Mouse (Mus musculus): ENCODE measurements around the gene Spo11. TPM values are rescaled to one million over a fixed set of nuclear protein-coding genes. Genes with fewer than 3 reads are reported as not detected.

Spo11 gene
- polyA plus RNA-seq, 1 experiment from 2014 or later: 1.8 TPM

GRCm38 (mm10) chr2:172966480-172966879, 11.0 kb upstream of the Spo11 start:
- Histone ChIP-seq H3K9me3 (ENCODE audit: control insufficient read depth, low read length) (no peaks in the 10 kb centered on the region), H3K4me2 (ENCODE audit: low read depth, low read length) (no peak overlapping the region), H3K27me3 (replicated peaks; ENCODE audit: control insufficient read depth, insufficient read depth, low read length) (no peaks in the 10 kb centered on the region), H3K36me3 (ENCODE audit: control insufficient read depth, insufficient read depth, low read length) (no peaks in the 10 kb centered on the region), H3K9ac (ENCODE audit: low read depth, low read length) (no peak overlapping the region), H3K4me1 (ENCODE audit: control insufficient read depth, insufficient read depth, low read length) (no peaks in the 10 kb centered on the region), H3K4me3 (ENCODE audit: low read depth, low read length) (no peak overlapping the region), H3K27ac (replicated peaks; ENCODE audit: low read depth, low read length) (no peak overlapping the region)
- DNase-seq (ENCODE audit: low spot score): no peak
- no peak for ATAC-seq (ENCODE audit: low read depth)
- 84% methylated on average over 5 of the region's 5 CpGs for WGBS

- no peak overlapping the region for H3K27ac ChIP-seq (replicated peaks; ENCODE audit: low read depth, low read length)
- H3K4me1 ChIP-seq (ENCODE audit: control insufficient read depth, insufficient read depth, low read length): peaks cover 15% of the 10 kb centered on the region
- no peaks in the 10 kb centered on the region for H3K27me3 ChIP-seq (replicated peaks; ENCODE audit: control insufficient read depth, insufficient read depth, low read length)
- H3K4me3 ChIP-seq (ENCODE audit: low read depth, low read length): no peak overlapping the region
- DNase-seq (ENCODE audit: low spot score): no peak
- 79% methylated on average over 2 of the region's 2 CpGs for WGBS
- no peaks in the 10 kb centered on the region for H3K9me3 ChIP-seq (ENCODE audit: control insufficient read depth, low read length)
- no peak overlapping the region for H3K4me2 ChIP-seq (ENCODE audit: low read depth, low read length)
- ATAC-seq (ENCODE audit: low read depth): no peak
- no peak overlapping the region for H3K9ac ChIP-seq (ENCODE audit: low read depth, low read length)
- no peaks in the 10 kb centered on the region for H3K36me3 ChIP-seq (ENCODE audit: control insufficient read depth, insufficient read depth, low read length)
Observed at GRCm38 (mm10) chr2:172971865-172972264, 5.6 kb upstream of the Spo11 start.

GRCm38 (mm10) chr2:172973806-172974565, 3.5 kb upstream of the Spo11 start:
- DNase-seq (ENCODE audit: low spot score): peak; percentile 42
- Histone ChIP-seq H3K4me3 (ENCODE audit: low read depth, low read length) (no peak overlapping the region), H3K9ac (ENCODE audit: low read depth, low read length) (no peak overlapping the region), H3K27me3 (replicated peaks; ENCODE audit: control insufficient read depth, insufficient read depth, low read length) (no peaks in the 10 kb centered on the region), H3K4me1 (ENCODE audit: control insufficient read depth, insufficient read depth, low read length) (peaks cover 26% of the 10 kb centered on the region), H3K9me3 (ENCODE audit: control insufficient read depth, low read length) (no peaks in the 10 kb centered on the region), H3K4me2 (ENCODE audit: low read depth, low read length) (no peak overlapping the region), H3K27ac (replicated peaks; ENCODE audit: low read depth, low read length) (no peak overlapping the region; the same call in 1 of the 2 replicates), H3K36me3 (ENCODE audit: control insufficient read depth, insufficient read depth, low read length) (no peaks in the 10 kb centered on the region)
- 25% methylated on average over 7 of the region's 7 CpGs for WGBS
- no peak; the same call in 1 of the 2 replicates for ATAC-seq (ENCODE audit: low read depth)

- H3K4me3 ChIP-seq (ENCODE audit: low read depth, low read length): no peak overlapping the region
- no peak for ATAC-seq (ENCODE audit: low read depth)
- H3K36me3 ChIP-seq (ENCODE audit: control insufficient read depth, insufficient read depth, low read length): no peaks in the 10 kb centered on the region
- H3K9ac ChIP-seq (ENCODE audit: low read depth, low read length): no peak overlapping the region
- 34% methylated on average over 7 of the region's 7 CpGs for WGBS
- no peak overlapping the region for H3K27ac ChIP-seq (replicated peaks; ENCODE audit: low read depth, low read length)
- H3K4me1 ChIP-seq (ENCODE audit: control insufficient read depth, insufficient read depth, low read length): peaks cover 26% of the 10 kb centered on the region
- DNase-seq (ENCODE audit: low spot score): peak; percentile 55
- H3K4me2 ChIP-seq (ENCODE audit: low read depth, low read length): no peak overlapping the region
- H3K27me3 ChIP-seq (replicated peaks; ENCODE audit: control insufficient read depth, insufficient read depth, low read length): no peaks in the 10 kb centered on the region
- no peaks in the 10 kb centered on the region for H3K9me3 ChIP-seq (ENCODE audit: control insufficient read depth, low read length)
Observed at GRCm38 (mm10) chr2:172974701-172975100, 2.8 kb upstream of the Spo11 start.

GRCm38 (mm10) chr2:172975159-172975558, 2.3 kb upstream of the Spo11 start:
- H3K27ac ChIP-seq (replicated peaks; ENCODE audit: low read depth, low read length): no peak overlapping the region
- 79% methylated on average over 6 of the region's 6 CpGs for WGBS
- no peaks in the 10 kb centered on the region for H3K36me3 ChIP-seq (ENCODE audit: control insufficient read depth, insufficient read depth, low read length)
- ATAC-seq (ENCODE audit: low read depth) (no peak), DNase-seq (ENCODE audit: low spot score) (no peak)
- H3K4me2 ChIP-seq (ENCODE audit: low read depth, low read length): no peak overlapping the region
- no peak overlapping the region for H3K4me3 ChIP-seq (ENCODE audit: low read depth, low read length)
- H3K9ac ChIP-seq (ENCODE audit: low read depth, low read length): no peak overlapping the region
- H3K9me3 ChIP-seq (ENCODE audit: control insufficient read depth, low read length): no peaks in the 10 kb centered on the region
- peaks cover 26% of the 10 kb centered on the region for H3K4me1 ChIP-seq (ENCODE audit: control insufficient read depth, insufficient read depth, low read length)
- H3K27me3 ChIP-seq (replicated peaks; ENCODE audit: control insufficient read depth, insufficient read depth, low read length): no peaks in the 10 kb centered on the region

GRCm38 (mm10) chr2:172976661-172977238, 750 bp upstream of the Spo11 start:
- Histone ChIP-seq H3K4me3 (ENCODE audit: low read depth, low read length) (no peak overlapping the region), H3K27ac (replicated peaks; ENCODE audit: low read depth, low read length) (peak overlapping the region; percentile 61), H3K27me3 (replicated peaks; ENCODE audit: control insufficient read depth, insufficient read depth, low read length) (no peaks in the 10 kb centered on the region), H3K9me3 (ENCODE audit: control insufficient read depth, low read length) (no peaks in the 10 kb centered on the region), H3K4me2 (ENCODE audit: low read depth, low read length) (peak overlapping the region; percentile 43), H3K4me1 (ENCODE audit: control insufficient read depth, insufficient read depth, low read length) (peaks cover 26% of the 10 kb centered on the region), H3K36me3 (ENCODE audit: control insufficient read depth, insufficient read depth, low read length) (no peaks in the 10 kb centered on the region), H3K9ac (ENCODE audit: low read depth, low read length) (no peak overlapping the region)
- peak; percentile 14 for DNase-seq (ENCODE audit: low spot score)
- no peak for ATAC-seq (ENCODE audit: low read depth)
- 31% methylated on average over 7 of the region's 7 CpGs for WGBS

- Histone ChIP-seq H3K27me3 (replicated peaks; ENCODE audit: control insufficient read depth, insufficient read depth, low read length) (no peaks in the 10 kb centered on the region), H3K4me2 (ENCODE audit: low read depth, low read length) (peak overlapping the region; percentile 43; the same call in 1 of the 2 replicates), H3K9ac (ENCODE audit: low read depth, low read length) (peak overlapping the region; percentile 15; the same call in 1 of the 2 replicates), H3K36me3 (ENCODE audit: control insufficient read depth, insufficient read depth, low read length) (no peaks in the 10 kb centered on the region), H3K27ac (replicated peaks; ENCODE audit: low read depth, low read length) (peak overlapping the region; percentile 61), H3K9me3 (ENCODE audit: control insufficient read depth, low read length) (no peaks in the 10 kb centered on the region), H3K4me3 (ENCODE audit: low read depth, low read length) (no peak overlapping the region), H3K4me1 (ENCODE audit: control insufficient read depth, insufficient read depth, low read length) (peaks cover 26% of the 10 kb centered on the region)
- no peak for DNase-seq (ENCODE audit: low spot score)
- WGBS: 56% methylated on average over 3 of the region's 4 CpGs
- no peak for ATAC-seq (ENCODE audit: low read depth)
Observed at GRCm38 (mm10) chr2:172978131-172978633, 682 bp downstream of the Spo11 start.

GRCm38 (mm10) chr2:172979666-172980345, 2.3 kb downstream of the Spo11 start:
- peaks cover 16% of the 10 kb centered on the region for H3K4me1 ChIP-seq (ENCODE audit: control insufficient read depth, insufficient read depth, low read length)

More at GRCm38 (mm10) chr2:172979666-172980345, 2.3 kb downstream of the Spo11 start:
- no peak overlapping the region for H3K4me3 ChIP-seq (ENCODE audit: low read depth, low read length)
- no peak overlapping the region for H3K9ac ChIP-seq (ENCODE audit: low read depth, low read length)
- H3K4me2 ChIP-seq (ENCODE audit: low read depth, low read length): no peak overlapping the region
- H3K27ac ChIP-seq (replicated peaks; ENCODE audit: low read depth, low read length): no peak overlapping the region
- H3K27me3 ChIP-seq (replicated peaks; ENCODE audit: control insufficient read depth, insufficient read depth, low read length): no peaks in the 10 kb centered on the region
- H3K36me3 ChIP-seq (ENCODE audit: control insufficient read depth, insufficient read depth, low read length): no peaks in the 10 kb centered on the region
- H3K9me3 ChIP-seq (ENCODE audit: control insufficient read depth, low read length): no peaks in the 10 kb centered on the region
- ATAC-seq (ENCODE audit: low read depth): no peak
- no peak for DNase-seq (ENCODE audit: low spot score)
- WGBS: 96% methylated on average over 35 of the region's 43 CpGs
